Mouse (Mus musculus): Measurements from ENCODE around the gene Prr23a3. TPM values are rescaled to one million over a fixed set of nuclear protein-coding genes. Genes with fewer than 3 reads are reported as not detected.

Prr23a3 gene
- 0.10 TPM in 1 of 2 replicates, not detected in the other for polyA plus RNA-seq (2014; fragmentation: Nextera tagmentation; extraction: Ambion mirVana)

DNA sequence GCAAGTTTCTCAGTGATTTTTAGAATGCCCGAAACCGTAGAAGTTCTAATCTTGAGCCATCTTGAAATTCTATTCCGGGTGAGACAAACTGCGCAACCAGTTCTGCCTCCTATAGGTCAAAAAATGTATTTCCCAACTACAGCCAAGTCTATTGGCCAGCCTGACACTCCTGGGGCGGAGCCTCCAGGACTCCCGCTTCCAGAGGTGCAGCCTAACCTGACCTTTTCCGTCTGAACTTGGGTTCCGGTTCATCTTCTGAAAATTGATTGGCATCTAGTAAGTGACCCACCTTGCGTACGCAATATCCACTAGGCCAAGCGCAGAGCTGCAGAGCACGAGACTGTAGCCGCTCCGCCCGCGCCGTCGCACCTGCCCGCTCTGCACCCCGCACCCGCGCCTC, at the start of gene Prr23a3:
TSS of gene Prr23a3 (plus strand) at position 197 of the 400 bp plus-strand sequence.
- H3K27me3 ChIP-seq (ENCODE audit: control insufficient read depth, insufficient read depth, low read length): no peaks in the 10 kb centered on the region
- H3K9ac ChIP-seq: no peak within 1 kb of the TSS
- H3K36me3 ChIP-seq (replicated peaks; ENCODE audit: control insufficient read depth, insufficient read depth): no peaks in the 10 kb centered on the region
- ATAC-seq (ENCODE audit: low FRiP score): no peak
- H3K4me2 ChIP-seq (replicated peaks): no peak within 1 kb of the TSS
- 62% methylated on average over 22 of the region's 22 CpGs for WGBS
- no peaks in the 10 kb centered on the region for H3K9me3 ChIP-seq (ENCODE audit: control insufficient read depth, low read length)
- no peak within 1 kb of the TSS for H3K27ac ChIP-seq
- no peak for DNase-seq (ENCODE audit: low spot score)
- H3K4me3 ChIP-seq (replicated peaks; ENCODE audit: low read length): no peak within 1 kb of the TSS
- no peaks in the 10 kb centered on the region for H3K4me1 ChIP-seq (replicated peaks; ENCODE audit: control insufficient read depth, insufficient read depth, low read length)

DNA sequence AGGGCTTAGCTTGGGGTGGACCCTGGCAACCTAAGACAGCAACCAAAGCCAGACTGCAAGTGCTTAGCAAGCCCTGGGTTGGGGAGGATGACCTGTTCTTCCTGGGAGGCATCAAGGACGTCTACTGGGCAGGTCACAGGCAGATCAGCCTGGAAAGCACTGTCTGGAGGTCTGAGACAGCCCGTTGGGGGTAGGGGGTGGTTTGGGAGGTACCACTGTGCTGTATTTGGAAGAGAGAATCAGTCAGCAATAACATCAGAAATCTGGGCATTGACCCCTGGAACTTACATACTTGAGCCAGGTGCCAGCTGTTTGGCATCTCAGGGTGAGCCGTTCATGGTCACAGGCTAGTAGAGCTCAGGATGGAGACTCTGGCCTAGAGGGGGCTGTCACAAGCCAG, 48.5 kb upstream of the Prr23a3 start:
- no peak overlapping the region for H3K9ac ChIP-seq
- H3K4me1 ChIP-seq (replicated peaks; ENCODE audit: control insufficient read depth, insufficient read depth, low read length): no peaks in the 10 kb centered on the region
- no peaks in the 10 kb centered on the region for H3K36me3 ChIP-seq (replicated peaks; ENCODE audit: control insufficient read depth, insufficient read depth)
- H3K4me2 ChIP-seq (replicated peaks): no peak overlapping the region
- DNase-seq (ENCODE audit: low spot score) (no peak), ATAC-seq (ENCODE audit: low FRiP score) (no peak)
- H3K9me3 ChIP-seq (ENCODE audit: control insufficient read depth, low read length): no peaks in the 10 kb centered on the region
- H3K27ac ChIP-seq: no peak overlapping the region
- WGBS: 76% methylated on average over 3 of the region's 3 CpGs
- H3K27me3 ChIP-seq (ENCODE audit: control insufficient read depth, insufficient read depth, low read length): no peaks in the 10 kb centered on the region
- no peak overlapping the region for H3K4me3 ChIP-seq (replicated peaks; ENCODE audit: low read length)

DNA sequence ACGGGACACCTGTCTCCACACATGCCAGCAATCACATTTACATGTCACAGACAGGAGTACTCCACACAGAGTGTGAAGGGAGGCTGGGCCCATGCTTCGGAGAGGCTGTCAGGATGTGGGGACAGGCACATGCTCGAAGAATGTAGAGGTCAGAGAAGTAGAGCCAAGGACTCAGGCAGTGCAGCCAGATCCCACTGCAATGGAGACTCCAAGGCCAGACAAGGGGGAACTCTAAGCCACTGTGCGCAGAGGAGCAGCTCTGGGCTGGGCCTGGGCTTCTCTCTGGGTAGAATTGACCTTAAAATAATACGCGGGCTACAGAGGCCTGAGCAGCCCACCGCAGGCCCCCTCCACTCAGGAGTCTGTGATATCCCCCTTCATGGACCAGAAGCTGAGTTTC, 47.0 kb upstream of the Prr23a3 start:
- Histone ChIP-seq H3K36me3 (replicated peaks; ENCODE audit: control insufficient read depth, insufficient read depth) (no peaks in the 10 kb centered on the region), H3K27me3 (ENCODE audit: control insufficient read depth, insufficient read depth, low read length) (no peaks in the 10 kb centered on the region), H3K4me1 (replicated peaks; ENCODE audit: control insufficient read depth, insufficient read depth, low read length) (no peaks in the 10 kb centered on the region), H3K4me3 (replicated peaks; ENCODE audit: low read length) (no peak overlapping the region), H3K4me2 (replicated peaks) (no peak overlapping the region), H3K27ac (no peak overlapping the region), H3K9ac (no peak overlapping the region), H3K9me3 (ENCODE audit: control insufficient read depth, low read length) (no peaks in the 10 kb centered on the region)
- no peak for DNase-seq (ENCODE audit: low spot score)
- WGBS: 87% methylated on average over 7 of the region's 7 CpGs
- no peak for ATAC-seq (ENCODE audit: low FRiP score)

DNA sequence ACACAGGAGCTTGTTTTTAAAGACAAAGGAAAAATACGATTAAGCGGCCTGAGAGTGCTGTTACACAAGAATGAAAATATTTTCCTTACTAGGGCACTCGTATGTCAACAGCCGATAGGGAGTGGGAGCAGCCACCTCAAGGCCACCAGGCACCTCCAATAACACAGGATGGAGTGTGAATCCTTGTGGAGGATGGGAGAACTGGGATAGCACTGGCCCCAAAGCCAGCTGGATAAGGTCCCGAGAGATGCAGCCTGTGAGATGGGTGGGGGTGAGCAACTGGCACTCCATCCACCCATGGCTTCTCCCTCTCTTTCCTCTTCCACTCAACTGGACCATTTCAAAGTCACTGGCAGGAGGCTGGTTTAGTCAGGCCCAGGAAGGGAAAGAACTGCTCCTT, 45.6 kb upstream of the Prr23a3 start:
- DNase-seq (ENCODE audit: low spot score): no peak
- H3K4me1 ChIP-seq (replicated peaks; ENCODE audit: control insufficient read depth, insufficient read depth, low read length): no peaks in the 10 kb centered on the region
- H3K9ac ChIP-seq: no peak overlapping the region
- H3K4me3 ChIP-seq (replicated peaks; ENCODE audit: low read length): no peak overlapping the region
- no peaks in the 10 kb centered on the region for H3K27me3 ChIP-seq (ENCODE audit: control insufficient read depth, insufficient read depth, low read length)
- 86% methylated on average over 5 of the region's 5 CpGs for WGBS
- H3K36me3 ChIP-seq (replicated peaks; ENCODE audit: control insufficient read depth, insufficient read depth): no peaks in the 10 kb centered on the region
- no peak for ATAC-seq (ENCODE audit: low FRiP score)
- peaks cover 5% of the 10 kb centered on the region; the same call in 1 of the 2 replicates for H3K9me3 ChIP-seq (ENCODE audit: control insufficient read depth, low read length)
- H3K4me2 ChIP-seq (replicated peaks): no peak overlapping the region
- H3K27ac ChIP-seq: no peak overlapping the region

DNA sequence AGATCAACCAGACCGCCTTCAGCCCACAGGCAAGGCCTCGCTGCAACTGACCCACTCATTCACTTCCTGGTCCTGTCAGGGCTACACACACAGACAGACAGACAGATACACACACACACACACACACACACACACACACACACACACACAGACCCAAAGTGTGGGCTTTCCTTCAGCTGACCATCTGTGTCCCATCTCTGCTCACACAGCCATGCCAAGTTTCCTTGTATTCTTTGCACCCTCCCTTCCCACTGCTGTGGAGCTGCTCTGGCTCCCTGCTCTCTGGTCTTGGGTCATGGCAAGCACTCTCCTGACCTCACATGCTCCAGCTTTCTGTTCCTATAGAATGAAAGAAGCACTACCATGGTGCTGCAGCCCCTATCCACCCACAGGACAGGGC, 45.1 kb upstream of the Prr23a3 start:
- Histone ChIP-seq H3K4me3 (replicated peaks; ENCODE audit: low read length) (no peak overlapping the region), H3K9ac (no peak overlapping the region), H3K9me3 (ENCODE audit: control insufficient read depth, low read length) (peaks cover 7% of the 10 kb centered on the region; the same call in 1 of the 2 replicates), H3K27ac (no peak overlapping the region), H3K4me2 (replicated peaks) (no peak overlapping the region), H3K4me1 (replicated peaks; ENCODE audit: control insufficient read depth, insufficient read depth, low read length) (no peaks in the 10 kb centered on the region), H3K36me3 (replicated peaks; ENCODE audit: control insufficient read depth, insufficient read depth) (no peaks in the 10 kb centered on the region), H3K27me3 (ENCODE audit: control insufficient read depth, insufficient read depth, low read length) (no peaks in the 10 kb centered on the region)
- DNase-seq (ENCODE audit: low spot score) (no peak), ATAC-seq (ENCODE audit: low FRiP score) (no peak)
- WGBS: 98% methylated on average over 2 of the region's 2 CpGs

DNA sequence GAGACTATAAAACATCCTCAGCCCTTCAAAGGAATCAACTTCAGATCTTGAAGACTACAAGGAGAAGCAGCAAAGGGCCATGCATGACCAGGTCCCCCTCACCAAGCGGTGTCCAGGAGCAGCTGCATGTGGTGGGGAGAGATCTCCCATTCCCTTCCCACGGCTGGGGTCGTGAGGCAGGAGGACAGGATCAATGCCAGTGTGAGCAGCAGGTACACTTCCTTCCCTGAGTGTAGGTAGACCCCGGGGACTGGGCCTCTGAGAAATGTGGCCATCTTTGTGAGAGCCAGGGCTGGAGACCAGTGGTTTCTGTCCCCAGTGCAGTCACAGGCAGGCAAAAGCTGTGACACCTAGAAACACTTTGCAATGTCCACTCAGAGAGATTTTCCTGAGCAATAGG, 44.1 kb upstream of the Prr23a3 start:
- WGBS: 85% methylated on average over 4 of the region's 4 CpGs
- H3K36me3 ChIP-seq (replicated peaks; ENCODE audit: control insufficient read depth, insufficient read depth): no peaks in the 10 kb centered on the region
- ATAC-seq (ENCODE audit: low FRiP score): no peak

DNA sequence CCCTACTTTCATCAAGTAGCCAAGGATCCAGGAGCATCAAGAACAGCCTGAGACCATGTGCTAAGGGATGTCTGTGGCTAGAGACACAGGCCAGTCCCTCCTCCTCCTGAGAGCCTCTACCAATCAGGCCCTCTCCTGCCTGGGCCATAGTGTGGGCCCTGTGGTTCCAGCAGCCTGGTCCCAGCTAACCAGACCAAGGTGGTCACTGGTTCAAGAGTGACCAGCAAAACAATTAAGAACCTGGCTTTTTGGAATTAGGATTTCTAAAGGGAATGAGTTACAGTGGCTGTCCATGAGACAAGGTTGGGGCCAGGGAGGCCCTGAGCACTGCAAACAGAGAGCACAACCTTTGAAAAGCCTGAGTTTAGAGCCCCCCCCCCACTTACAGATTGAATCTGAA, 43.5 kb upstream of the Prr23a3 start:
- H3K4me3 ChIP-seq (replicated peaks; ENCODE audit: low read length): no peak overlapping the region
- ATAC-seq (ENCODE audit: low FRiP score) (no peak), DNase-seq (ENCODE audit: low spot score) (no peak)
- H3K27me3 ChIP-seq (ENCODE audit: control insufficient read depth, insufficient read depth, low read length): no peaks in the 10 kb centered on the region
- H3K4me2 ChIP-seq (replicated peaks): no peak overlapping the region
- H3K36me3 ChIP-seq (replicated peaks; ENCODE audit: control insufficient read depth, insufficient read depth): no peaks in the 10 kb centered on the region
- no peaks in the 10 kb centered on the region for H3K4me1 ChIP-seq (replicated peaks; ENCODE audit: control insufficient read depth, insufficient read depth, low read length)
- no peak overlapping the region for H3K9ac ChIP-seq
- peaks cover 7% of the 10 kb centered on the region; the same call in 1 of the 2 replicates for H3K9me3 ChIP-seq (ENCODE audit: control insufficient read depth, low read length)
- no peak overlapping the region for H3K27ac ChIP-seq

More for the DNA sequence above, 44.1 kb upstream of the Prr23a3 start:
- Histone ChIP-seq H3K4me2 (replicated peaks) (no peak overlapping the region), H3K27ac (no peak overlapping the region), H3K9me3 (ENCODE audit: control insufficient read depth, low read length) (peaks cover 7% of the 10 kb centered on the region; the same call in 1 of the 2 replicates), H3K4me1 (replicated peaks; ENCODE audit: control insufficient read depth, insufficient read depth, low read length) (no peaks in the 10 kb centered on the region), H3K9ac (no peak overlapping the region), H3K27me3 (ENCODE audit: control insufficient read depth, insufficient read depth, low read length) (no peaks in the 10 kb centered on the region), H3K4me3 (replicated peaks; ENCODE audit: low read length) (no peak overlapping the region)
- no peak for DNase-seq (ENCODE audit: low spot score)

DNA sequence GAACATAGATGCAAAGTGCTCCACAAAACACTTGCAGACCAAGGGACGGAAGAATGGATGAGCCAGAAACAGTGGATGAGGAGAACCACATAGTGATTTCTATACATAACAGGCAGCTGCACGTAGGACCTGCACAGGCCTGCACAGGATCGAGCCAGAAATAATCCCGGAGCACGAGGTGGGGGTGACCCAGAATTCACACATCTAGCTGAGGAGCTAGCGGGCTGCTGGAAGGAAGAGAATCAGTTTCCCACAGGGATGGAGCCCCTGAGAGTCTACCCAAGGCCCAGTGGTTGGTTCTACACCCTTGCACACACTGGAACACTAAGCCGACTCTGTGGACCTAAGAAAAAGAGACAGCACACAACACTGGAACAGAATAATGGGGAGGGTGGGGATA, 40.8 kb upstream of the Prr23a3 start:
- 94% methylated on average over 7 of the region's 7 CpGs for whole genome bisulfite sequencing
- Histone ChIP-seq H3K27ac (no peak overlapping the region), H3K9me3 (ENCODE audit: control insufficient read depth, low read length) (peaks cover 7% of the 10 kb centered on the region; the same call in 1 of the 2 replicates), H3K4me1 (replicated peaks; ENCODE audit: control insufficient read depth, insufficient read depth, low read length) (no peaks in the 10 kb centered on the region), H3K36me3 (replicated peaks; ENCODE audit: control insufficient read depth, insufficient read depth) (no peaks in the 10 kb centered on the region), H3K4me2 (replicated peaks) (no peak overlapping the region), H3K9ac (no peak overlapping the region), H3K27me3 (ENCODE audit: control insufficient read depth, insufficient read depth, low read length) (no peaks in the 10 kb centered on the region), H3K4me3 (replicated peaks; ENCODE audit: low read length) (no peak overlapping the region)
- DNase-seq (ENCODE audit: low spot score) (no peak), ATAC-seq (ENCODE audit: low FRiP score) (no peak)

DNA sequence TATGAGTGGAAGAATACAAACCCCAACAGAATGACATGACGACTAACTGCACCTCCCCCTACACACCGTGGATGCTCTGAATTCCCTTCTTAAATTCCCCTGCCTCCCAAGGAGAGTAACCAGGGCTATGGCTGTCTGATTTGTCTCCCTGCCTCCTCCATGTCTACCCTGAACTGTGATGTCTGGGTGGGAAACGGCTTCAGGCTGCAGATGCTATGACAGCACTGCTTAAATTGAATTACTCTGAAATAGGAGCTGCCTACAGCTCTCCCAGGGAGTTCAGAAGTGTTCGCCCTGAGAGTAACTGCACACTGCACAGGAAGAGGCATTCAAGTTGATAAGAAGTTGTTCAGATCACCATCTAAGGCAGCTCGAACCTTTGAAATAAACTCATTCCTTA, 35.1 kb upstream of the Prr23a3 start:
- no peaks in the 10 kb centered on the region for H3K36me3 ChIP-seq (replicated peaks; ENCODE audit: control insufficient read depth, insufficient read depth)
- H3K9me3 ChIP-seq (ENCODE audit: control insufficient read depth, low read length): no peaks in the 10 kb centered on the region
- no peak overlapping the region for H3K9ac ChIP-seq
- H3K27ac ChIP-seq: no peak overlapping the region
- no peaks in the 10 kb centered on the region for H3K27me3 ChIP-seq (ENCODE audit: control insufficient read depth, insufficient read depth, low read length)
- no peaks in the 10 kb centered on the region for H3K4me1 ChIP-seq (replicated peaks; ENCODE audit: control insufficient read depth, insufficient read depth, low read length)
- no peak overlapping the region for H3K4me2 ChIP-seq (replicated peaks)
- H3K4me3 ChIP-seq (replicated peaks; ENCODE audit: low read length): no peak overlapping the region
- DNase-seq (ENCODE audit: low spot score) (no peak), ATAC-seq (ENCODE audit: low FRiP score) (no peak)
- 67% methylated on average over 5 of the region's 5 CpGs for WGBS

DNA sequence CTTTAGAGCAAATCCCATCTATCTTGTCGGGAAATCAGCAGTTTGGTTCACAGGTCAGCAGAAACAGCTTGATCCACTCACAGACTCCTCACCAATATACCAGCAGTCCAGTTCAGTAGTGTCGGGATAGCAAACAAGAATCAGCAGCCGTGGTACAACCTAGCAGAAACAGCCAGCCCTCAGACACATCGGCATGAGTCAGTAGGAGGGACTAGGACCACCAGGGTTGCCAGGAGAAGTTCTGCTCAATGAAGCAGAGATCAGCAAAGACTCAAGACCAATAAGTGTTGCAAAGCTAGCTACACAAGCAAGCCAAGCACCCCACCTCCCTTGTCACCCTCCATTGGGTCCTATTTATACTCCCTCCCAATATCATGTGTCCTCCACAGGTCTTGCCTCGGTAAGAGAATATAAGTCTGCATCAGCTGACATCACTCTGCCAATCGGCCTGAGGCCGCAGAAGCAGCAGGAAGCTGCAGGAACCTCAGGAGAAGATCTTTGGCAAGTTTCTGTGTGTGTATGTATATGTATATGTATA, 27.0 kb upstream of the Prr23a3 start:
- Histone ChIP-seq H3K36me3 (replicated peaks; ENCODE audit: control insufficient read depth, insufficient read depth) (no peaks in the 10 kb centered on the region), H3K9me3 (ENCODE audit: control insufficient read depth, low read length) (no peaks in the 10 kb centered on the region), H3K4me2 (replicated peaks) (no peak overlapping the region), H3K27ac (no peak overlapping the region), H3K27me3 (ENCODE audit: control insufficient read depth, insufficient read depth, low read length) (no peaks in the 10 kb centered on the region), H3K4me3 (replicated peaks; ENCODE audit: low read length) (no peak overlapping the region), H3K9ac (no peak overlapping the region), H3K4me1 (replicated peaks; ENCODE audit: control insufficient read depth, insufficient read depth, low read length) (no peaks in the 10 kb centered on the region)
- WGBS: 81% methylated on average over 7 of the region's 7 CpGs
- DNase-seq (ENCODE audit: low spot score) (no peak), ATAC-seq (ENCODE audit: low FRiP score) (no peak)
